Mouse (Mus musculus) hindbrain, embryonic 12.5 days (tissue): ENCODE results near the gene Btf3. TPM values are rescaled to one million over a fixed set of nuclear protein-coding genes. Genes with fewer than 3 reads are reported as not detected.

Experiments
- ATAC-seq: fragments of 200-750 bp; cut with Nextera tagmentation; 2 replicates; pipeline ENCODE4 v1.8.0; 2017; ENCODE audit warnings: moderate TSS enrichment; ENCODE audit not compliant: low FRiP score
- H3K27ac ChIP-seq: fragments of 300-500 bp; sonication (generic); 2 replicates; pipeline ENCODE4 v1.5.1; 2016; ENCODE audit warnings: mild to moderate bottlenecking
- H3K27me3 ChIP-seq: fragments of 300-500 bp; sonication (generic); 2 replicates; pipeline ENCODE4 v1.6.1; 2016; ENCODE audit warnings: mild to moderate bottlenecking
- H3K36me3 ChIP-seq: fragments of 300-500 bp; sonication (generic); 2 replicates; pipeline ENCODE4 v1.6.1; 2016; ENCODE audit warnings: mild to moderate bottlenecking
- H3K4me1 ChIP-seq: fragments of 300-500 bp; sonication (generic); 2 replicates; pipeline ENCODE4 v1.6.1; 2016
- H3K4me2 ChIP-seq: fragments of 300-500 bp; sonication (generic); replicated peaks from 2 replicates; pipeline ENCODE4 v1.6.1; 2016; ENCODE audit warnings: mild to moderate bottlenecking
- H3K4me3 ChIP-seq: fragments of 300-500 bp; sonication (generic); 2 replicates; pipeline ENCODE4 v1.5.1; 2016; ENCODE audit warnings: mild to moderate bottlenecking
- H3K9ac ChIP-seq: fragments of 300-500 bp; sonication (generic); 2 replicates; pipeline ENCODE4 v1.6.1; 2016; ENCODE audit warnings: mild to moderate bottlenecking, moderate library complexity
- H3K9me3 ChIP-seq: fragments of 300-500 bp; sonication (generic); replicated peaks from 2 replicates; pipeline ENCODE4 v1.6.1; 2016; ENCODE audit warnings: mild to moderate bottlenecking
- WGBS: fragments of 180-500 bp; shearing (Covaris S2); methylation state at CpG from one replicate; pipeline ENCODE4 v1.1.7; 2016; 5-methylcytosine and 5-hydroxymethylcytosine counted together
- polyA plus RNA-seq: library from polyadenylated mRNA; unstranded; fragments of >200 nt; fragmentation: Nextera tagmentation; extraction: Ambion mirVana; gene quantifications from 2 replicates; pipeline ENCODE4 v1.2.1, GENCODE M21; 2016

Gene Btf3
- polyA plus RNA-seq, 1 experiment from 2014 or later, result 631 TPM

DNA sequence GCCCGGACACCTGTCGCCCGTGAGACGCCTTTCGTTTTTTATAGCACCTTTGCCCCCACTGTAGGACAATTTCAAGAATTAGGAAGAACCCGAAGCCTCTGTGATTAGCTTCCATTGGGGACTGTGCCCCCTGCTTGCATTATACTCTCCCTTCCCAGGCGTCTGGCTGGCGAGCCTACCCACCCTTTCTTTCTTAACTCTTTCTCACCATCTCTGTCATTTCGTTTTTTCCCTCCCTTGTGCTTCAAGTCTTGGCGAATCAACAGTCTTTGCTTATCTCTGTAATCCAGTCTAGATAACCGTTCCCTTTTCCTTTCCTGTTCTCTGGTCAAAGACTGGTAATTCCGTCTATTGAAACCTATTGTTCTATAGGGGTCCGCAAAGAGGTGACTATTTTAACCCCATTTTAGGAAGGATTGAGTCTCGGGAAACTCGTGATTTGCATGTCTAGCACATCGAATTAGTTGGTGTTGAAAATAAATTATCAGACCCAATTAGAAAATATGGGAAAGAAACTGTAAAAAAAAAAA lies 53.3 kb downstream of the Btf3 start:
- Histone ChIP-seq H3K4me1 (peaks cover 18% of the 10 kb centered on the region), H3K27me3 (no peaks in the 10 kb centered on the region), H3K9ac (peak overlapping the region; percentile 86), H3K27ac (peak overlapping the region; percentile 95), H3K36me3 (peaks cover 24% of the 10 kb centered on the region), H3K4me3 (peak overlapping the region; percentile 65), H3K4me2 (peak overlapping the region; percentile 91), H3K9me3 (no peaks in the 10 kb centered on the region)
- peak; percentile 60 for ATAC-seq
- WGBS, result under 1% methylated on average over 16 of the region's 16 CpGs

DNA sequence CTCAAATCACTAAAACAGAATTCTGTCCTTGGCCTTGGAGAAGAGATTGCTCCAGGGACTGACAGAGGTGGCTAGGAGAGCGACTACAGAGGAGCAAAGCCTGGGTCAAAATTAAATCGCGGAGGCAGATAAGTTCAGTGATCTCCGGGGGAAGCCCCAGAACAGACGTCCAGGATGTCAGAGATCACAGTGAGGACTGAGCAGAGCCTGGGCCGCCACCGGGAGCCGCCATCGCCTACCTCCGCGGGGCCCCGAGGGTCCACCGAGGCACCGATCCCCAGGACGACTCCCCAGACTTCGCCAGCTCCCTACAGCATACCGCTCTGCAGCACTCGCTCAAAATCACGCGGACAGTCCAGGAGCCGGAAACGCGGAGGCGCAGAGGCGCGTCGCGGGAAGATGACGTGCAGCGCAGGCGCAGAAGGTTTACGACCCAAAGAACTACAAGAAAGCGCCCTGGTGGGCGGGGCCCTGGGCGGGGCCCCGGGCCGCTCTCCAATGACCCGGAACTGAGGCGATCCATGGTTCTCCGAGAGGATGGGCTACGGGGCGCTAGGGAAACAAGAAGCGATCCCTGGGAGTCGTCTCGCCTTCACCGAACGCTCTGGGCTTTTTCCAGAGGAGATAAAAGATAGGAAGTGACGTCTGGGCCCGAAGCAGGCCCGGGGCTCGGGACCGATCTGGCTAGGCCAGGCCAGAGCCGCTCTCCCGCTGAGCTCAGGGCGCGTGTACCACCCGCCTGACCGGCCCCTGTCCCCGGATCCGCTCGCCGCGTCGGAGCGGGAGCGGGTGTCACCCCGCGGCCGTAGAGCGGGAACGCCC lies 54.0 kb downstream of the Btf3 start, which contains the start of the genes Utp15 and Ankra2:
TSS of gene Utp15 (minus strand) at position 406 of the 822 bp plus-strand sequence.
TSS of gene Ankra2 (plus strand) at position 439 of the 822 bp plus-strand sequence.
- Histone ChIP-seq H3K36me3 (peaks cover 23% of the 10 kb centered on the region), H3K9me3 (no peaks in the 10 kb centered on the region), H3K27ac (peak within 1 kb of the TSS; percentile 95), H3K27me3 (no peaks in the 10 kb centered on the region), H3K9ac (peak within 1 kb of the TSS; percentile 86), H3K4me1 (peaks cover 18% of the 10 kb centered on the region), H3K4me2 (peak within 1 kb of the TSS; percentile 91), H3K4me3 (peak within 1 kb of the TSS; percentile 65)
- ATAC-seq, result peak; percentile 99
- WGBS, result under 1% methylated on average over 71 of the region's 71 CpGs

Other genes with a start within 250 kb of the Btf3 start
- gene Arhgef28, start 110.6 kb downstream of the Btf3 start, polyA plus RNA-seq, result 13.7 and 16.7 TPM in 2 replicates
- gene Utp15, start 54.0 kb downstream of the Btf3 start, polyA plus RNA-seq, result 35.0 and 36.1 TPM in 2 replicates
- 42.2 and 44.8 TPM in 2 replicates for gene Ankra2, start 53.9 kb downstream of the Btf3 start, polyA plus RNA-seq
- gene Gm21976, start 37.1 kb downstream of the Btf3 start, polyA plus RNA-seq, result not detected in 2 replicates
- gene Foxd1, start 37.2 kb upstream of the Btf3 start, polyA plus RNA-seq, result 7.0 and 9.2 TPM in 2 replicates
- gene Gm10320, start 175.0 kb upstream of the Btf3 start, polyA plus RNA-seq, result 0.74 TPM in 1 of 2 replicates, not detected in the other